Mouse (Mus musculus): ENCODE results near the gene Abcb11.

- TF ChIP-seq CTCF (IDR thresholded peaks at IDR 0.05; ENCODE audit: low read depth, low read length) (no peak), GATA2 (IDR thresholded peaks at IDR 0.05; ENCODE audit: borderline replicate concordance, low read depth, low read length) (no peak)
Observed at GRCm38 (mm10) chr2:69205185-69205584, 137.2 kb downstream of the Abcb11 start.

All from G1E (cell line).